Mouse (Mus musculus): Measurements from ENCODE around the gene Slc5a10. TPM values are rescaled to one million over a fixed set of nuclear protein-coding genes. Genes with fewer than 3 reads are reported as not detected.

Gene Slc5a10
- total and polyA plus RNA-seq, 2 experiments from 2014 or later: 0.10 to 0.16 TPM

GRCm38 (mm10) chr11:61719387-61719786 is 1.2 kb downstream of the Slc5a10 start:
- no peak overlapping the region for H3K27ac ChIP-seq (ENCODE audit: low read depth, low read length)
- no peak overlapping the region for H3K4me3 ChIP-seq (ENCODE audit: low read depth, low read length)
- 58% methylated on average over 3 of the region's 3 CpGs for WGBS
- H3K9ac ChIP-seq: no peak overlapping the region
- no peak overlapping the region for H3K4me2 ChIP-seq (ENCODE audit: low read depth)
- H3K4me1 ChIP-seq (ENCODE audit: insufficient read depth): no peaks in the 10 kb centered on the region
- DNase-seq: no peak
- ATAC-seq: no peak
- H3K27me3 ChIP-seq (ENCODE audit: insufficient read depth, low read length): no peaks in the 10 kb centered on the region
- H3K9me3 ChIP-seq (ENCODE audit: low read length): no peaks in the 10 kb centered on the region
- TF ChIP-seq CTCF (IDR thresholded peaks at IDR 0.05; ENCODE audit: low read depth): no peak
- no peaks in the 10 kb centered on the region for H3K36me3 ChIP-seq (ENCODE audit: insufficient read depth)

GRCm38 (mm10) chr11:61717990-61718389 is 2.6 kb downstream of the Slc5a10 start:
- H3K27me3 ChIP-seq (ENCODE audit: insufficient read depth, low read length): no peaks in the 10 kb centered on the region
- DNase-seq (no peak), ATAC-seq (no peak)
- no peak overlapping the region for H3K27ac ChIP-seq (ENCODE audit: low read depth, low read length)
- no peaks in the 10 kb centered on the region for H3K36me3 ChIP-seq (ENCODE audit: insufficient read depth)
- 42% methylated on average over 5 of the region's 5 CpGs for WGBS
- H3K9me3 ChIP-seq (ENCODE audit: low read length): no peaks in the 10 kb centered on the region
- H3K4me2 ChIP-seq (ENCODE audit: low read depth): no peak overlapping the region
- no peak overlapping the region for H3K9ac ChIP-seq
- no peaks in the 10 kb centered on the region for H3K4me1 ChIP-seq (ENCODE audit: insufficient read depth)
- H3K4me3 ChIP-seq (ENCODE audit: low read depth, low read length): no peak overlapping the region
- no peak for TF ChIP-seq CTCF (IDR thresholded peaks at IDR 0.05; ENCODE audit: low read depth)

GRCm38 (mm10) chr11:61715130-61715529 is 5.5 kb downstream of the Slc5a10 start:
- Histone ChIP-seq H3K27ac (ENCODE audit: low read depth, low read length) (no peak overlapping the region), H3K4me2 (ENCODE audit: low read depth) (no peak overlapping the region), H3K27me3 (ENCODE audit: insufficient read depth, low read length) (no peaks in the 10 kb centered on the region), H3K36me3 (ENCODE audit: insufficient read depth) (no peaks in the 10 kb centered on the region), H3K9me3 (ENCODE audit: low read length) (no peaks in the 10 kb centered on the region), H3K4me3 (ENCODE audit: low read depth, low read length) (no peak overlapping the region), H3K4me1 (ENCODE audit: insufficient read depth) (no peaks in the 10 kb centered on the region), H3K9ac (no peak overlapping the region; the same call in 1 of the 2 replicates)
- DNase-seq: peak; percentile 10
- 59% methylated on average over 6 of the region's 6 CpGs for WGBS
- TF ChIP-seq CTCF (IDR thresholded peaks at IDR 0.05; ENCODE audit: low read depth): no peak
- ATAC-seq: no peak

GRCm38 (mm10) chr11:61714346-61715117 is 6.1 kb downstream of the Slc5a10 start:
- Histone ChIP-seq H3K4me2 (ENCODE audit: low read depth) (no peak overlapping the region), H3K4me3 (ENCODE audit: low read depth, low read length) (no peak overlapping the region), H3K27ac (ENCODE audit: low read depth, low read length) (no peak overlapping the region), H3K9ac (no peak overlapping the region; the same call in 1 of the 2 replicates), H3K9me3 (ENCODE audit: low read length) (no peaks in the 10 kb centered on the region), H3K27me3 (ENCODE audit: insufficient read depth, low read length) (no peaks in the 10 kb centered on the region), H3K4me1 (ENCODE audit: insufficient read depth) (no peaks in the 10 kb centered on the region), H3K36me3 (ENCODE audit: insufficient read depth) (no peaks in the 10 kb centered on the region)
- TF ChIP-seq CTCF (IDR thresholded peaks at IDR 0.05; ENCODE audit: low read depth): peak; percentile 97
- DNase-seq (peak; percentile 93), ATAC-seq (peak; percentile 95)
- 47% methylated on average over 11 of the region's 11 CpGs for WGBS

- DNase-seq (no peak), ATAC-seq (no peak)
- Histone ChIP-seq H3K9me3 (ENCODE audit: low read length) (no peaks in the 10 kb centered on the region), H3K27ac (ENCODE audit: low read depth, low read length) (no peak overlapping the region), H3K36me3 (ENCODE audit: insufficient read depth) (no peaks in the 10 kb centered on the region), H3K27me3 (ENCODE audit: insufficient read depth, low read length) (no peaks in the 10 kb centered on the region), H3K4me2 (ENCODE audit: low read depth) (no peak overlapping the region), H3K9ac (no peak overlapping the region), H3K4me1 (ENCODE audit: insufficient read depth) (no peaks in the 10 kb centered on the region), H3K4me3 (ENCODE audit: low read depth, low read length) (no peak overlapping the region)
- WGBS: 65% methylated on average over 15 of the region's 15 CpGs
- no peak for TF ChIP-seq CTCF (IDR thresholded peaks at IDR 0.05; ENCODE audit: low read depth)
Observed at GRCm38 (mm10) chr11:61713157-61713855, 7.3 kb downstream of the Slc5a10 start.

GRCm38 (mm10) chr11:61708928-61709327 is 11.7 kb downstream of the Slc5a10 start:
- Histone ChIP-seq H3K27me3 (ENCODE audit: insufficient read depth, low read length) (no peaks in the 10 kb centered on the region), H3K4me3 (ENCODE audit: low read depth, low read length) (no peak overlapping the region), H3K9me3 (ENCODE audit: low read length) (no peaks in the 10 kb centered on the region), H3K4me2 (ENCODE audit: low read depth) (no peak overlapping the region), H3K9ac (no peak overlapping the region), H3K27ac (ENCODE audit: low read depth, low read length) (no peak overlapping the region), H3K36me3 (ENCODE audit: insufficient read depth) (no peaks in the 10 kb centered on the region), H3K4me1 (ENCODE audit: insufficient read depth) (no peaks in the 10 kb centered on the region)
- ATAC-seq: no peak
- WGBS: 74% methylated on average over 3 of the region's 3 CpGs
- no peak for TF ChIP-seq CTCF (IDR thresholded peaks at IDR 0.05; ENCODE audit: low read depth)
- DNase-seq: no peak

GRCm38 (mm10) chr11:61706232-61706631 is 14.4 kb downstream of the Slc5a10 start:
- Histone ChIP-seq H3K27me3 (ENCODE audit: insufficient read depth, low read length) (no peaks in the 10 kb centered on the region), H3K4me1 (ENCODE audit: insufficient read depth) (no peaks in the 10 kb centered on the region), H3K9ac (no peak overlapping the region), H3K4me2 (ENCODE audit: low read depth) (no peak overlapping the region), H3K9me3 (ENCODE audit: low read length) (no peaks in the 10 kb centered on the region), H3K36me3 (ENCODE audit: insufficient read depth) (no peaks in the 10 kb centered on the region), H3K4me3 (ENCODE audit: low read depth, low read length) (no peak overlapping the region), H3K27ac (ENCODE audit: low read depth, low read length) (no peak overlapping the region)
- ATAC-seq: no peak
- no peak for DNase-seq
- WGBS: 63% methylated on average over 4 of the region's 4 CpGs
- no peak for TF ChIP-seq CTCF (IDR thresholded peaks at IDR 0.05; ENCODE audit: low read depth)
